17 mouse cellular contexts compared by ENCODE assay signal in the genomic region with DNA sequence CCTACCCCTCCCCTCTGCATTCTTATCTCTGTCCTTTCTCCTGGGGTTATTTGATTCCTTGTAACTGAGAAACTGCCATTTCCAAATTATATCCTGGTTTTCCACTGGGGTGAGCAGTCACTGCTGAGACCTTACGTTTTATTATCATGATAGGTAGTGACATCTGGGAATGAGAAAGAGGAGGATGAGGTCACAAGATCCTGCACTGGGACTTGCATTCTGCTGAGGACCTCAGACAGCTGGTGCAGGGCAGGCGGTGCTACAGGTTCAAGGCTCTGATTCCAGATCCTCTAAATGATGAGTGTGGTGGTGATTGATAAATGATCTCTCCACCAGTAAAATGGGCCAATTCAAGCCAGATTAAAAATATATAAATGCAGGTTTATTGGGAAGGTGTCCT. TPM values are rescaled to one million over a fixed set of nuclear protein-coding genes. Genes with fewer than 3 reads are reported as not detected.
DNase-seq lines count a peak whose midpoint lies in the region; ATAC-seq and TF ChIP-seq lines count a peak whose summit lies in the region.
"Had no signal": no experiment of that assay in that cellular context is flagged by ENCODE, and none has a peak within 500 bp of the region (broad histone marks: within the 10 kb centered on the region; RNA-seq: fewer than 3 reads in every experiment).

No protein-coding gene starts in this region.

- H3K4me3 ChIP-seq in kidney, postnatal 0 days (replicated peaks; ENCODE audit: low read depth, low read length) = no peak overlapping the region
- no peak overlapping the region for H3K4me3 ChIP-seq in midbrain, embryonic 15.5 days
- H3K4me3 ChIP-seq in midbrain, embryonic 16.5 days (ENCODE audit: low read depth, low read length) = no peak overlapping the region
- H3K4me3 ChIP-seq in hindbrain, embryonic 15.5 days = no peak overlapping the region
- no peak overlapping the region for H3K4me3 ChIP-seq in stomach, embryonic 15.5 days (replicated peaks)
- H3K4me3 ChIP-seq: embryonic facial prominence, embryonic 13.5 days; heart, embryonic 13.5 days; limb, embryonic 12.5 days; liver, embryonic 13.5 days had no signal

- no peak for ATAC-seq in kidney, postnatal 0 days (replicated peaks; ENCODE audit: low FRiP score, low read depth)
- ATAC-seq in midbrain, embryonic 15.5 days (replicated peaks) = no peak
- ATAC-seq in midbrain, embryonic 16.5 days = no peak
- ATAC-seq in hindbrain, embryonic 15.5 days (ENCODE audit: low FRiP score, low read depth) = no peak; the same call in 1 of the 2 replicates
- no peak for ATAC-seq in stomach, embryonic 15.5 days (ENCODE audit: insufficient read depth, low FRiP score, low read depth)

- H3K27me3 ChIP-seq in kidney, postnatal 0 days (ENCODE audit: insufficient read depth, low read length) = no peaks in the 10 kb centered on the region
- H3K27me3 ChIP-seq in midbrain, embryonic 15.5 days (replicated peaks) = no peaks in the 10 kb centered on the region
- H3K27me3 ChIP-seq in midbrain, embryonic 16.5 days (ENCODE audit: control insufficient read depth, insufficient read depth, low read depth, low read length) = no peaks in the 10 kb centered on the region
- no peaks in the 10 kb centered on the region for H3K27me3 ChIP-seq in hindbrain, embryonic 15.5 days
- no peaks in the 10 kb centered on the region for H3K27me3 ChIP-seq in stomach, embryonic 15.5 days (replicated peaks)
- H3K27me3 ChIP-seq: embryonic facial prominence, embryonic 13.5 days; heart, embryonic 13.5 days; limb, embryonic 12.5 days; liver, embryonic 13.5 days had no signal

- no peak overlapping the region for H3K9ac ChIP-seq in kidney, postnatal 0 days (ENCODE audit: low read depth, low read length)
- H3K9ac ChIP-seq in midbrain, embryonic 15.5 days = no peak overlapping the region
- no peak overlapping the region for H3K9ac ChIP-seq in midbrain, embryonic 16.5 days (ENCODE audit: low read depth, low read length)
- no peak overlapping the region for H3K9ac ChIP-seq in hindbrain, embryonic 15.5 days
- H3K9ac ChIP-seq in stomach, embryonic 15.5 days = no peak overlapping the region
- H3K9ac ChIP-seq: embryonic facial prominence, embryonic 13.5 days; heart, embryonic 13.5 days; limb, embryonic 12.5 days; liver, embryonic 13.5 days had no signal

- 0 out of 2 replicates have a peak, but pooled peaks cover 6% of the 10 kb centered on the region for H3K4me1 ChIP-seq in kidney, postnatal 0 days (replicated peaks; ENCODE audit: insufficient read depth, low read length)
- peaks cover 7% of the 10 kb centered on the region; the same call in 1 of the 2 replicates for H3K4me1 ChIP-seq in midbrain, embryonic 15.5 days
- no peaks in the 10 kb centered on the region for H3K4me1 ChIP-seq in midbrain, embryonic 16.5 days (ENCODE audit: control insufficient read depth, insufficient read depth, low read length)
- peaks cover 20% of the 10 kb centered on the region for H3K4me1 ChIP-seq in hindbrain, embryonic 15.5 days (replicated peaks)
- H3K4me1 ChIP-seq in stomach, embryonic 15.5 days = no peaks in the 10 kb centered on the region

- 63% methylated on average over 2 of the region's 2 CpGs for WGBS in kidney, postnatal 0 days
- 65% methylated on average over 2 of the region's 2 CpGs for WGBS in midbrain, embryonic 15.5 days
- WGBS in midbrain, embryonic 16.5 days = 79% methylated on average over 2 of the region's 2 CpGs
- WGBS in hindbrain, embryonic 15.5 days = 61% methylated on average over 2 of the region's 2 CpGs
- WGBS in stomach, embryonic 15.5 days = 60% methylated on average over 2 of the region's 2 CpGs

- no peaks in the 10 kb centered on the region for H3K9me3 ChIP-seq in kidney, postnatal 0 days (replicated peaks; ENCODE audit: low read length)
- no peaks in the 10 kb centered on the region for H3K9me3 ChIP-seq in midbrain, embryonic 15.5 days
- H3K9me3 ChIP-seq in midbrain, embryonic 16.5 days (replicated peaks; ENCODE audit: control insufficient read depth, low read length, poor library complexity, severe bottlenecking) = no peaks in the 10 kb centered on the region
- H3K9me3 ChIP-seq in hindbrain, embryonic 15.5 days = no peaks in the 10 kb centered on the region
- H3K9me3 ChIP-seq in stomach, embryonic 15.5 days = no peaks in the 10 kb centered on the region
- H3K9me3 ChIP-seq: embryonic facial prominence, embryonic 13.5 days; heart, embryonic 13.5 days; limb, embryonic 12.5 days; liver, embryonic 13.5 days had no signal

- H3K27ac ChIP-seq in kidney, postnatal 0 days = 0 out of 2 replicates have a peak overlapping the region, but pooled peaks have one; percentile 25
- H3K27ac ChIP-seq in midbrain, embryonic 15.5 days = 0 out of 2 replicates have a peak overlapping the region, but pooled peaks have one; percentile 4
- H3K27ac ChIP-seq in midbrain, embryonic 16.5 days (ENCODE audit: low read length) = no peak overlapping the region
- peak overlapping the region; percentile 34; the same call in 1 of the 2 replicates for H3K27ac ChIP-seq in hindbrain, embryonic 15.5 days (replicated peaks)
- H3K27ac ChIP-seq in stomach, embryonic 15.5 days = peak overlapping the region; percentile 55
- H3K27ac ChIP-seq: embryonic facial prominence, embryonic 13.5 days; heart, embryonic 13.5 days; liver, embryonic 13.5 days had no signal

- no peak for DNase-seq in kidney, postnatal 0 days (ENCODE audit: low spot score)
- no peak for DNase-seq in kidney, adult 18-20 months
- no peak for DNase-seq in B cell, adult 2 months
- no peak for DNase-seq in adrenal gland, adult 8-10 months
- DNase-seq: heart, postnatal 36 days; liver, embryonic 13.5 days; spleen, adult 18-20 months; thymus, postnatal 4 days had no signal

- TF ChIP-seq CTCF in kidney, postnatal 0 days (IDR thresholded peaks at IDR 0.05; ENCODE audit: low read depth) = no peak

- no peak overlapping the region for H3K4me2 ChIP-seq in kidney, postnatal 0 days (ENCODE audit: low read length)
- no peak overlapping the region for H3K4me2 ChIP-seq in midbrain, embryonic 15.5 days
- H3K4me2 ChIP-seq in midbrain, embryonic 16.5 days (ENCODE audit: low read length) = no peak overlapping the region
- no peak overlapping the region for H3K4me2 ChIP-seq in hindbrain, embryonic 15.5 days
- no peak overlapping the region for H3K4me2 ChIP-seq in stomach, embryonic 15.5 days
- H3K4me2 ChIP-seq: embryonic facial prominence, embryonic 13.5 days; heart, embryonic 13.5 days; limb, embryonic 12.5 days; liver, embryonic 13.5 days had no signal

- no peaks in the 10 kb centered on the region for H3K36me3 ChIP-seq in kidney, postnatal 0 days (ENCODE audit: insufficient read depth, low read length)
- no peaks in the 10 kb centered on the region for H3K36me3 ChIP-seq in midbrain, embryonic 15.5 days (replicated peaks)
- no peaks in the 10 kb centered on the region for H3K36me3 ChIP-seq in midbrain, embryonic 16.5 days (ENCODE audit: control insufficient read depth, insufficient read depth, low read length)
- peaks cover 3% of the 10 kb centered on the region; the same call in 1 of the 2 replicates for H3K36me3 ChIP-seq in hindbrain, embryonic 15.5 days
- H3K36me3 ChIP-seq in stomach, embryonic 15.5 days = no peaks in the 10 kb centered on the region

RNA-seq across cellular contexts. Expression of a gene that starts 54.4 kb away (rescaled TPM):
- polyA plus RNA-seq in kidney, postnatal 0 days (2015; fragmentation: Nextera tagmentation; extraction: Ambion mirVana) = 0.08 and 0.24 TPM in 2 replicates
- 0.05 and 0.11 TPM in 2 replicates for polyA plus RNA-seq in midbrain, embryonic 15.5 days (2015; fragmentation: Nextera tagmentation; extraction: Ambion mirVana)
- 0.08 TPM in 1 of 2 replicates, not detected in the other for polyA plus RNA-seq in midbrain, embryonic 16.5 days (2015; fragmentation: Nextera tagmentation; extraction: Ambion mirVana)
- 0.05 TPM in 1 of 2 replicates, not detected in the other for polyA plus RNA-seq in hindbrain, embryonic 15.5 days (2015; fragmentation: Nextera tagmentation; extraction: Ambion mirVana)
- 0.10 TPM in 1 of 2 replicates, not detected in the other for polyA plus RNA-seq in stomach, embryonic 15.5 days (2015; fragmentation: Nextera tagmentation; extraction: Ambion mirVana)
- total RNA-seq in adrenal gland, adult 8-10 months (2022) = not detected
- total RNA-seq: adrenal gland, adult 18-20 months; gastrocnemius, adult 8-10 months had no signal
- polyA plus RNA-seq: limb, embryonic 12.5 days; liver, embryonic 13.5 days had no signal

RNA-seq across cellular contexts. Expression of a gene that starts 54.8 kb away (rescaled TPM):
- 6.0 and 7.0 TPM in 2 replicates for polyA plus RNA-seq in kidney, postnatal 0 days (2015; fragmentation: Nextera tagmentation; extraction: Ambion mirVana)
- 20.5 and 22.4 TPM in 2 replicates for polyA plus RNA-seq in midbrain, embryonic 15.5 days (2015; fragmentation: Nextera tagmentation; extraction: Ambion mirVana)
- 17.0 and 17.7 TPM in 2 replicates for polyA plus RNA-seq in midbrain, embryonic 16.5 days (2015; fragmentation: Nextera tagmentation; extraction: Ambion mirVana)
- polyA plus RNA-seq in hindbrain, embryonic 15.5 days (2015; fragmentation: Nextera tagmentation; extraction: Ambion mirVana) = 18.3 TPM in 2 replicates
- 7.3 and 8.6 TPM in 2 replicates for polyA plus RNA-seq in stomach, embryonic 15.5 days (2015; fragmentation: Nextera tagmentation; extraction: Ambion mirVana)
- 10 to 100 TPM in 1 of 4 experiments, 1 to 10 TPM in 3; 6.6 to 10.2 (median 8.9) TPM for total RNA-seq in adrenal gland, adult 8-10 months (2022)

RNA-seq across cellular contexts. Expression of a gene that starts 59.0 kb away (rescaled TPM):
- polyA plus RNA-seq in kidney, postnatal 0 days (2015; fragmentation: Nextera tagmentation; extraction: Ambion mirVana) = 40.2 and 45.3 TPM in 2 replicates
- 55.4 and 61.4 TPM in 2 replicates for polyA plus RNA-seq in midbrain, embryonic 15.5 days (2015; fragmentation: Nextera tagmentation; extraction: Ambion mirVana)
- 54.3 and 59.0 TPM in 2 replicates for polyA plus RNA-seq in midbrain, embryonic 16.5 days (2015; fragmentation: Nextera tagmentation; extraction: Ambion mirVana)
- 53.3 and 53.8 TPM in 2 replicates for polyA plus RNA-seq in hindbrain, embryonic 15.5 days (2015; fragmentation: Nextera tagmentation; extraction: Ambion mirVana)
- polyA plus RNA-seq in stomach, embryonic 15.5 days (2015; fragmentation: Nextera tagmentation; extraction: Ambion mirVana) = 44.0 and 46.9 TPM in 2 replicates
- 10 to 100 TPM; 17.8 to 24.3 (median 19.9) TPM for total RNA-seq in adrenal gland, adult 8-10 months (2022)
